Mouse (Mus musculus) cerebellum, adult 2 months (tissue): ENCODE results near the gene Cacna1h.

Source experiments
- CTCF ChIP-seq: fragments of 200-500 bp; IDR thresholded peaks from 2 replicates; pipeline ENCODE4 v1.5.1; 2011; ENCODE audit warnings: low read depth, mild to moderate bottlenecking, control low read depth, low read length, moderate library complexity, borderline replicate concordance; ENCODE audit not compliant: insufficient read depth
- POLR2A ChIP-seq: fragments of 200-500 bp; IDR thresholded peaks from 2 replicates; pipeline ENCODE4 v1.6.1; 2011; ENCODE audit warnings: low read length, control low read depth, borderline replicate concordance; ENCODE audit not compliant: insufficient read depth

- TF ChIP-seq CTCF (peak; percentile 66), POLR2A (no peak)
These were observed 42.6 kb upstream of the Cacna1h start for GRCm38 (mm10) chr17:25475946-25476744.
